Mouse (Mus musculus): Measurements from ENCODE around the gene Adam1a. TPM values are rescaled to one million over a fixed set of nuclear protein-coding genes. Genes with fewer than 3 reads are reported as not detected.
A peak's percentile ranks its signal among the peaks of the same experiment; 100 is the strongest.

Gene Adam1a
- 10 to 100 TPM; 17.0 to 19.6 TPM for total RNA-seq (2021)
- long read RNA-seq, transcript Adam1a-201 (1 exons, 3,496 nt): major isoform, 5 of 13 reads
- long read RNA-seq, partial matches to known transcripts: 0 of 13 reads
- long read RNA-seq, other reads (novel, unspliced or antisense): 8 of 13 reads

DNA sequence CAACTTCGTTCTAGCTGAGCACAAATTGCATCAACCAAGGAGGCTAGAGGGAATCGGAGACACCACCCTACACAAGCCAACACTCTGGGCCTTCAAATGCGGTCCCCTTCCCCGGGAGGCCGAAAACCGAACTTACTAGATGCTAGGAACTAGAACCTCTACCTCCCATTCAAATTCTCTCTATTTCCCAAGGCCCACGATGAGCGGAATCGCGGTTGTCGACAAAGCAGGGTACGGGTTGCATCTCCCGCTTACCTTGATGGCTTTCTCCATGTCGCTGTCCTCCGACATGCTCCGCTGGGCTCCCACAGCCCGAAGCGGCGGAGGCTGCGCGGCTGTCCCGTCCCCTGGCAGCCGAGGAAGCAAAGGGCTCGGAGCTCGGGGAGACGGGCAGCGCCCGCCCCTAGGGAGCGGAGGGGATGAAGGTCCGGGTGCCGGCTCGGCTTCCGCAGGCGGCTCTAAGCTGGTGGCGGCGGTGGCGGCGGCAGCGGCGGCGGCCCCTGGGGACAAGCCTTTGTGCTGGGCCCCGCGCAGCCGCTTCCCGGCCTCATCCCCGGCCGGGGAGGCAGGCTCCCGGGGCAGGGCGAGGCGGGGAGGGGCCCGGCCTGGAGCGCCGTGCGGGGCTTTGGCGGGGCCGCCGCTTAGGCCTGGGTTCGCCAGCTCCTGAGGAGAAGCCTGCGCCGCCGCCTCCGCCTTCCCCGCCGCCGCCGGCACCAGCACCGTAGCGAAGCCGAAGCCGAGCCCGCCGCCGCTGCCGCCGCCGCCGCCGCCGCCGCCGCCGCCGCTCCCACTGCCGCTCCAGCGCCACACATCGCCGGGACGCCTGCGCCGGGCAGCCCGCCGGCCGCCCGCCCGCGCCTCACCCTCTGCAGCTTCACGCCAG is at the start of gene Adam1a, which contains the start of gene Gm42878:
TSS of gene Adam1a (minus strand) at position 573 of the 883 bp plus-strand sequence.
TSS of gene Gm42878 (minus strand) at position 573 of the 883 bp plus-strand sequence.
- no peak for DNase-seq (ENCODE audit: low spot score in 2 of 2)

- no peak for DNase-seq (ENCODE audit: low spot score in 2 of 2)
Observed at GRCm38 (mm10) chr5:121594714-121595313, 49.5 kb upstream of the Adam1a start.

GRCm38 (mm10) chr5:121593451-121594401 is 48.4 kb upstream of the Adam1a start, which contains the start of gene Aldh2:
Gene Aldh2 (minus strand): TSS chr5:121593824.
- peak; percentile 58 to 74 for DNase-seq (ENCODE audit: low spot score in 2 of 2)

DNA sequence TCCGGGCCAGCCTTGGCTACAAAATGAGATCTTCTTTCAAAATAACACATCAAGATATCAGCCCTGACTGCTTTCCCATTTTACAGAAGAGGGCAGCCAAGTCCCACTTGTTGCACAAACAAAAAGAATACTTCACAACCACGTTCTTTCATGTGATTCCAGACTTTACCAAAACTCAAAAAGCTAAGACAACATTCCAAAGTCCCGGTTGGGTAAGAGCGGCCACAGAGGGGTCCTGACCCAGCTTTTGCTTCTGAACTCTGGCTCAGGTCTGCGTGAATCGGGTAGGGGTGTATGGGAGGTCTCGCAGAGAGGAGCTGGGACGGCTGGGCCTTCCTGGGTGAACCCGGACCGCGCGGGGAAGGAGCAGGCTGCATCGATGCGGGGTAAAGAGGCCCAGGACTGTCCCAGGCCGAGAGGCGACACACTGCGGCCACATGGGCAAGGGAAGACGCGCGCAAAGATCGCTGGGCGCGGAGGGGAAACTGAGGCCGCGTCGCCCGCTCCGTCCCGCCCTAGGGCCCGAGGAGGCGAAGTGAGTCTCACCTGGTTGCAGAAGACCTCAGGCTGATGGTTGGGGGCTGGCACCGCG is 47.6 kb upstream of the Adam1a start:
- no peak for DNase-seq (ENCODE audit: low spot score in 2 of 2)

DNA sequence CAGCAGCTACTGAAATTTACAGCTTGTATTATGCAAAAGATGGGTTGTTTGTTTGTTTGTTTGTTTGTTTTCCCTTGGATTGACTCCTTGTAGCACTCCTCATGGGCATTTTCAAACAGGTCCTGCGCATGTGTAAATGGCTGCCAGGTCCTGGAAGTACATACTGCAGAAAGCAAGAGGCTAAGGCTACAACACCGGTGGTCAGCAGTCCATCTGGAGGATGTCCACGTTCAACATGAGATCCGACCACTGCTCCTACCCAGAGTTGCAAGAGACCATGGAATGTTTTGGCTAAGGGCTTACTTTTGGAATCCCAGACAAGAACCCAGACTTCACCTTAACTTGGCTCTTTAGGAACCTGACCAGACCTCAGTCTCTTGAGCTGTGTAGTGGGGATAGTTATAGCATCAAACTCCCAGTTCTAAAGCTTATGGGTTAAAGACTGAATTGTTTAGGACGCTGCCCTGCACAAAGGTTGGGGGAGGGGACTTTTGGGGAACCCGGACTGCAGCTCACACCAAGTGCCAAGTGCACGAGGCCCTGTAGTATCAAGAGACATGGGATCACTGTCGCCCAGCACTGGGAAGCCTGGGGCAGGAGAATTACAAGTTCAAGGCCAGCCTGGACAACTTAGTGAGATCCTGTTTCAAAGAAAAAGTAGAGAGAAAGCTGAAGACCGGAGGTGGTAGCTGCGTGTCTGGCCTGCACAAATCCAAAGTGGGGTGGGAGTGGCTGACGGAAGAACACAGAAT is 47.0 kb upstream of the Adam1a start:
- no peak for DNase-seq (ENCODE audit: low spot score in 2 of 2)

DNA sequence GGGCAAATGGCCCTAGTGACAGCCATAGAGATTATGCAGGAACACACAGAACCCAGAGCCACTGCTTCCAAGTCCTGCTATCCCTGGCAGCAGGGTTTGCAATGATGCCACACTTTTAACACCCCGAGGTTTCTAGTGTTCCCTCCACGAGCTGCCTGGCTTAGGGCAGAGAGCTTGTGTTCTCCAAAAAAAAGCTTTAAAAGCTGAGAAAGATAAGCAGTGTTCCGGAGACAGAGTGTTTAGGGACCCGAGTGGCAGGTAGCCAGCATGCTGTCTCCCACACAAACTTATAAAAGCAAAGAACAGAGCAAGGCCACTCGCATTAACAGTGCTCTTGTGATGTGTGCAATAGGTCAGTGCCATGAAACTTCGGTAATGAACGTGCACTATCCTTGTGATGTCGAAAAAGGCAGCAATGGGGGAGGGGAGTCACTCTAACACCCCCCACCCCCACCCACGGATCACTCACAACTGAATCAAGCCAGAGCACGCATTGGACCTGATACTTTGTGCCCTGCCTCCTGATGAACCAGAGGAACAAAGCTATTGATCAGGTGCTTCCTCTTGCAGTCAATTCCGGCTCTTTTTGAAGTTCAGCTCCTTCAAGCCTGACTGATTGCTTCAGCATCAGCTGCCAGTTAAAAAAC is 46.3 kb upstream of the Adam1a start:
- DNase-seq (ENCODE audit: low spot score in 2 of 2): peak in 1 of 2 experiments; percentile 30

GRCm38 (mm10) chr5:121589928-121590327 is 44.6 kb upstream of the Adam1a start:
- DNase-seq (ENCODE audit: low spot score in 2 of 2): no peak

DNA sequence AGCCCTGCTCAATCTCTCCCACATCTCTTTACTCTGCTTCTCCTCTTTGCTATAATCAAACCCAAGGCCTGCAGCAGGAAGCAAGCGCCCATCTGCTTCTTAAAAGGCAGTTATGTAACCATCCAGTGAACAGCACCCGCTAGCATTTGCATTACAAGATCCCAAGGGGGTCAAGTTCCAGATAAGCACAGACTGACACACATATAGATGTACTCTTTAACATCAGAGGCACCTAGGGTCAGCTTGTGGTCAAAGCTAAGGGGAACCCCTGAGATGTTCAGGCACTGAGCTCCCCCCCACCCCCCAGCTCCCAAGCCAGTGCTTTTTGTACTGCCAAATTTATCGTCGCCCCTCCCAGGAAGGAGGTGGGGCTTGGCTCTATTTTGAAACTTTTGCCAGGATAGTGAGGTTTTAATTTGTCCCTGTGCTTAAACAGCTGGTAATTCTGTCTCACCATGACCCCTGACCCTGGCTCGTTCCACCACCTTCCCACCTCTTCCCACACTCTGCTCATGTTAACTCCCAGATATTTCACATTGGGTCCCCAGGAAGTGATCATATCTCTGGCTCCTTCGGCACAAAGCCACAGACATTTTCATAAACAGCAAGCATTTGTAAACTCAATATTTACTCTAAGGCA is 41.2 kb upstream of the Adam1a start:
- peak; percentile 69 to 85 for DNase-seq (ENCODE audit: low spot score in 2 of 2)

GRCm38 (mm10) chr5:121585699-121586098 is 40.4 kb upstream of the Adam1a start:
- peak in 1 of 2 experiments; percentile 21 for DNase-seq (ENCODE audit: low spot score in 2 of 2)

DNA sequence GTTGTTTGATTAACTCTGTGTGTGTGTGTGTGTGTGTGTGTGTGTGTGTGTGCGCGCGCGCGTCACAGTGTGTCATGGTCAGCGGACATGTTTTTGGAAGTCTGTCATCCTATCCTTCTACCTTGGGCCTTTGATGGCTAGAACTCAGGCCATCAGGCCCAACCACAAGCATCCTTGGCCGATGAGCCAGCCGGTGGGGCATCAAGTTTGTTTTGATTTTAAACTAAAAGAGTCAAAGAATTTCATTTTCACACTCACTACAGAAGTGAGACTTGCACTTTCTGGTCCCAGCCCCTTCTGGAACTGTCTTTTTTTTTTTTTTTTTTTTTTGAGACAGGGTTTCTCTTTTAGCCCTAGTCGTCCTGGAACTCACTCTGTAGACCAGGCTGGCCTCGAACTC is 39.7 kb upstream of the Adam1a start:
- DNase-seq (ENCODE audit: low spot score in 2 of 2): no peak

GRCm38 (mm10) chr5:121583765-121584501 is 38.7 kb upstream of the Adam1a start:
- DNase-seq (ENCODE audit: low spot score in 2 of 2): peak; percentile 31 to 57

GRCm38 (mm10) chr5:121581945-121582344 is 36.7 kb upstream of the Adam1a start:
- DNase-seq (ENCODE audit: low spot score in 2 of 2): no peak

DNA sequence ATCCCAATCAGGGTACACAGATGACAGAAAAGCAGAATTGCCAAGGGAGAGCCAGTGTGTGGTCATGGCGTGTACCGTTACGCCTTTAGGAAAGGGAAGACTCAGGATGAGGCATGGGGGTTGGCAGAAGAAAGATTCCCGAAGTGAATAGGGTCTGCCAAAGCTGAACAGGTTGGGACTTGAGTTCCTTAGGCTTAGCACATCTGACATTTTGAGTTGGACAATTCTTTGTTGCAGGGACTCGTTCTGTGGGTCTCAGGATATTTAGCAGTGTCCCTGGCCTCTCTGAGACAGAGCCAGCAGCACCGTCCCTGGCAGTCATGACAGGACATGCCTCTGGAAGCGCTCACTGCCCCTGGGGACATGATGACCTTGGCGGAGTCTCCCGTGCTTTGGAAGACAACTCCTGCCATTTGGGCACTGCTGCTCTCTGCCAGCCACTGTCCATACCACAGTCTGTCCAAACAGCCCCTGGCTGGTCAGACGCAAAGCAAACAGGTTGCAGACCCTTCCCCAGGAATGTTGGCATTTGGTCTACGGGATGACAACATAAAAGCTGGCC is 31.7 kb upstream of the Adam1a start:
- DNase-seq (ENCODE audit: low spot score in 2 of 2): no peak

DNA sequence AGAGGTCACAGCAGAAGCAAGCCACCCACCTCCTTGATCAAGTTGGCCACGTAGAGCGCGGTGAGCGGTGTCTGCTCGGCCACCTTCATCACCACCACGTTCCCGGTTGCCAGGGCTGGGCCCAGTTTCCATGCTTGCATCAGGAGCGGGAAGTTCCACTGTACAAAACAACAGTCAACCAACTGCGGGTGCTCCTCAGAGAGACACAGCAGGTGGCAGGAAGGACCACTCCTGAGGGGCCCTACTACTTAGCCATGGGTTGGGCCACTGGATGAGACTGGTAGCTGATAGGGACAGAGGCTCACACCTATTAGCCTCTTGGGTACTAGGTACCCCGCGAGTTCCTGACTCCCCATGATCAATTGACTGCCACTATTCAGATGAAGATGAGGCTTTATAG is 30.6 kb upstream of the Adam1a start:
- DNase-seq (ENCODE audit: low spot score in 2 of 2): no peak

DNA sequence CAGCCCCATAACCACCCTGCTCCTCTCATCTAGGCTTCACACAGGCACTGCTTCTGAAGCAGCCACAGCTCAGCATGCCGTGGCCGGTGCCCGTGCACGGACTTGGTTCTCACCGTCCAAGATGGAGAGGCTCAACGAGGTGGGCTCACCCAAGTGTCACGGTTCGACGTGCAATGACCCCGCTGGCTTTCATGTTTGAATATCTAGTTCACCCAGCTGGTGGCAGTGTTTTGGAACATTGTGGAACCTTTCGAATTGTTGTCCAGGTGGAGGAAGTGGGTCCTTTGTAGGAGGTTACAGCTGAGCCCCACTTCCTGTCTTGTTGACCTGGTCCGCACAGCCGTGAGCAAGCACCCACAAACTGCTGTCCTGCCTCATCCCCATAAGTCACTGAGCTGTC is 28.9 kb upstream of the Adam1a start:
- no peak for DNase-seq (ENCODE audit: low spot score in 2 of 2)

GRCm38 (mm10) chr5:121570787-121571186 is 25.5 kb upstream of the Adam1a start:
- no peak for DNase-seq (ENCODE audit: low spot score in 2 of 2)

- DNase-seq (ENCODE audit: low spot score in 2 of 2): no peak
Observed at GRCm38 (mm10) chr5:121569881-121570420, 24.7 kb upstream of the Adam1a start.
